Mouse (Mus musculus): ENCODE data around the gene Gm3005. TPM values are rescaled to one million over a fixed set of nuclear protein-coding genes. Genes with fewer than 3 reads are reported as not detected.
"Not testable (repeated sequence)": the region's sequence is repeated elsewhere in the genome, so short reads cannot be mapped to it uniquely, and the experiment has no call there.

Gm3005 gene
- not detected in 2 replicates for total RNA-seq (2021)
- long read RNA-seq, partial matches to known transcripts: 0 of 2 reads
- long read RNA-seq, other reads (novel, unspliced or antisense): 2 of 2 reads

DNA sequence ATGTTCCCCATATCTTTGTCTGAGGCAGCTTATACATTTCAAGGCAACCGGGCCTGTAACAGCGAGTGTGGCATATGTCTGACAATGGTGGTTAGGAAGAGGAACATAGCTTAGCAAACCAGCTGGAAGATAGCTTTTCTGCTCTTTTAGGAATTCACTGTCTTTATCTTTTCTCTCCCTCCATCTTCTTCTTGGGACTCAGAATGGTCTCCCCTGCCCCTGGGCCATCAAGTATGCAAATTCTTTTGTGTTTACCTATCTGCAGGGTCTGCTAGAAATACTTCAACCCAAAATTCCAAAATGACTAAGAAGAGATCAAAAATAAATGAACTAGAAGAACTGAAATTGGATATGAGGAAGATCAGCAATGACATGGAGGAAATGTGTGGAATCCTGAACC, at the start of gene Gm3005:
Gene Gm3005 (plus strand): TSS at position 301 of the 400 bp plus-strand sequence.
- DNase-seq: not testable (repeated sequence)

- DNase-seq: not testable (repeated sequence)
Measured at GRCm38 (mm10) chr14:3394793-3395192, 33.1 kb upstream of the Gm3005 start, which contains the start of gene Gm10413. Gm10413 (plus strand) TSS chr14:3395093.

- not testable (repeated sequence) for DNase-seq
Measured at GRCm38 (mm10) chr14:3412314-3412713, 15.6 kb upstream of the Gm3005 start, which contains the start of gene Gm10409. Gm10409 (plus strand) TSS chr14:3412614.

GRCm38 (mm10) chr14:3449079-3449478, 21.2 kb downstream of the Gm3005 start, which contains the start of gene Gm10408:
Gm10408 (plus strand) TSS chr14:3449379.
- DNase-seq: not testable (repeated sequence)

DNA sequence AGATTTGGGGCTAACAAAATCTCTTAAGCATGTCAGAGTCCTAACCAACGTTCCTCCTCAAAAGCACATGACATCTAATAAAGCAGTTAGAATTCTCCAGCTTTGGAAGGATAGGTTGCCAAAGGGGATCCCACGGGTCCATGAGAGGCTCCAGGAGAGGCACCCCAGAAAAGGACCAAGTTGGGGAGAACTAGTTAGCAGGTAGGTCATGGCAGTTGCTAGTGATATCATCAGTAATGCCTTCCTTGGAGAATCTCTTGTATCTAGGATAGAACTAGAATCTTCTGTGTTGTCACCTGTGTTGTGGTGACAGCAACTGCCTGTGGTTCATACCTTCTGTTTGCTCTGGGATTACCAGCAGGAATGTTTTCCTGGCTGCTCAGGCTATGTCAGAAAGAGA, 206.3 kb downstream of the Gm3005 start, which contains the start of gene Gm3012:
Gene Gm3012 (plus strand): TSS at position 301 of the 400 bp plus-strand sequence.
- DNase-seq: not testable (repeated sequence)

Other genes starting within 250 kb of the Gm3005 start
- gene Gm5795, start 239.8 kb upstream of the Gm3005 start, total RNA-seq (2021): not detected in 2 replicates
- 0.52 TPM in 1 of 2 replicates, not detected in the other for gene D830030K20Rik, start 219.6 kb upstream of the Gm3005 start, total RNA-seq (2021)
- not detected in 2 replicates for gene Gm2956, start 95.5 kb upstream of the Gm3005 start, total RNA-seq (2021)
- gene Gm10413, start 33.0 kb upstream of the Gm3005 start, total RNA-seq (2021): not detected in 2 replicates
- 0.43 and 0.71 TPM in 2 replicates for gene Gm10409, start 15.5 kb upstream of the Gm3005 start, total RNA-seq (2021)
- gene Gm10408, start 21.3 kb downstream of the Gm3005 start, total RNA-seq (2021): not detected in 2 replicates
- gene Gm3012, start 206.4 kb downstream of the Gm3005 start, total RNA-seq (2021): not detected in 2 replicates
- gene Gm3020, start 223.9 kb downstream of the Gm3005 start, total RNA-seq (2021): 0.43 and 0.71 TPM in 2 replicates

All from adrenal gland, postnatal 25 days (tissue).